Mouse (Mus musculus) gastrocnemius, postnatal 4 days (tissue): ENCODE results near the gene Nptxr. TPM values are rescaled to one million over a fixed set of nuclear protein-coding genes. Genes with fewer than 3 reads are reported as not detected.

Source experiments
- DNase-seq, 2 experiments: peaks; one replicate each; pipeline ENCODE4 v3.0.0; 2021 to 2022; ENCODE audit warnings: low spot score in 2 of 2, mixed read lengths in 2 of 2
- total RNA-seq, 2 experiments: library from RNA; stranded (reverse); gene quantifications; 2 replicates each; pipeline ENCODE4 v1.2.3; 2021

Nptxr gene
- total RNA-seq, 2 experiments from 2014 or later, result 7.7 to 8.2 TPM

DNA sequence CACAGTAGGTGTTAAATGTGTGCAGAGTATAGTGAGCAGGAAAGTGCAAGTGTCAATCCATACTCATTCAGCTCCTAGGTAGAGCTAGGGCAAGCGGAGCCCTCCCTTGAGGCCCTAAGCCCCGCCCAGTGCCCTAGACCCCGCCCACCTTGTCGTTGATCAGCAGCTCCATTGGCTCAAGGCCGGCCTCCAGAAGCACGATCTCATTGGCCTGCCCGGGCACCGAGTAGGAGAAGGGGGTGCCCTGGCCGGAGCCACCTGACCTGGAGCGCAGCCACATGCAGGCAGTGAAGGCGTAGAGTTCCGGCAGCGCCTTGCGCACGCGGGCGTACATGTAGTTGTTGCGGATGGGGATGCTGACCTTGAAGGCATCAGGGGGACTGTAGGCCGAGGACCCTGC is 12.1 kb downstream of the Nptxr start:
- DNase-seq, result no peak

DNA sequence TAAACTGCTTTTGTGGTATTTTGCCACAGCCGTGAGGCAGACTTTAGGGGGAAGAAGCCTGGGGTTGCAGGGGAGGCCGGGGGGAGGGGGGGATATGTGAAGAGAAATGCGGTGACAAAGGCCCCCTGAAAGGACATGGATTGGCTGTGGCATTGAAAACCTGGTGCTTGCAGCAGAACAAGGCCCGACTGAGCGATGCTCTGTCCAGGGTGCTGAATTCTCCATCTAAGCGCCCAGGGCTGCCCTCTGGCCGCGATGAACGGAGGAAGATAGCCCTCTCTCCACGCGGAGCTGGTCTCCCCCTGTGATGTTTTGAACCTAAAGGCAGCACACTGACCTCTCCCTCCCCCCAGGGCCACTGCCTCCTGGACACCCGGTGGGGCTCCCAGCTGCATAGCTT is 13.1 kb downstream of the Nptxr start:
- DNase-seq, result peak in 1 of 2 experiments; percentile 69

DNA sequence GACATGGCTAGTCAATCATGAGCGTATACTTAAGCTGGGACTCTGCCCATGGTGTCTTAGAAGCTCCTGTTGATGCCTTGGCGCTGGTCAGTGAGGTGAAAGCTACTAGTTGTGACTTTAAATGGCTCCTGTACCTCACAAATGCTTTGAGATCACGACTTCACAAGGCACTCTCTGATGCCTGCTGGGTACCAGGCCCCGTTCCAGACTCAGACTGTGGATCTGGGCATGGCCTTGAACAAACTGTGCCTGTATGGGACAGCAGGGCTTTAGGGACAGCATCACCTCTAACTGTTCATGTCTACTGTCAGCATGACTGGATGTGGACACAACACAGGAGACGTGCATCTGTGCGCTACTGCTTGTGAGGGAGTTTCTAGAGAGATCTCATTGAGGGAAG is 13.7 kb downstream of the Nptxr start:
- no peak for DNase-seq

DNA sequence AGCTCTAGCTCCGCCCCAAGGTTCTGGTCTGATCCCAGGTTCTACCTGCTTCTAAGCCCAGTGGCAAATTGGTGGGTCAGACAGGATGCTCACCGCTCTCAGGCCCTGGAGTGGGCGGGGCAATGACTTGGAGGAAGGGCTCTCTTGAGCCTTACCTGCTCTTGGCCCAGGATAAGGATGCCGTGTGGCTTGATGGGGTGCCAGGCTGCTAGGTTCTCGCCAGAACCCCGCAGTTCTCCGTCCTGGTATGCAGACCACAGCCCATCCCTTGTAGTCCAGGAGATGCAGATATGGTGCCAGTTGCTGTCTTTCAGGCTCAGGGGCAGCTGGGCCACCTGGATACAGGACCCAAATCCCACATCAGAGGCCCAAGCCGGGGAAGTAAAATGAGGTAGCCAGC is 14.5 kb downstream of the Nptxr start:
- DNase-seq, result no peak

DNA sequence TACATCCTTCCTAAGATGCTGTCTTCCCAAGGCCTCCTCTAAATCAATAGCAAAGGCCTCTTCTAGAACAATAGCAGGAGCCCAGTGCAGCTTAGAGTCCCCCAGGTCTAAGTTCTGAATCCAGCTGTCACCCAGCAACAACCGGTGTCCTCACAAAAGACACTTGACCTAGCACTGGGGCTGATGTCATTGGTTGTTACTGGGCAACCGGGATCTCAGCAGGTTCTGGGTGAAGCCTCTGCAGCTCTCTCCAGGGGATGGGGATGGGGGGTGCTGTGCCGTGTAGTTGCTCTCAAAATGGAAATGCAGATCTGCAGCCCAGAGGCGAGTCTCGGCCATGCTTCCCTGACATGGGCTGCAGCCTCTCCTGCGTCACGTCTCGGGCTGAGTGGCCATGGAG is 16.8 kb downstream of the Nptxr start:
- DNase-seq, result no peak

DNA sequence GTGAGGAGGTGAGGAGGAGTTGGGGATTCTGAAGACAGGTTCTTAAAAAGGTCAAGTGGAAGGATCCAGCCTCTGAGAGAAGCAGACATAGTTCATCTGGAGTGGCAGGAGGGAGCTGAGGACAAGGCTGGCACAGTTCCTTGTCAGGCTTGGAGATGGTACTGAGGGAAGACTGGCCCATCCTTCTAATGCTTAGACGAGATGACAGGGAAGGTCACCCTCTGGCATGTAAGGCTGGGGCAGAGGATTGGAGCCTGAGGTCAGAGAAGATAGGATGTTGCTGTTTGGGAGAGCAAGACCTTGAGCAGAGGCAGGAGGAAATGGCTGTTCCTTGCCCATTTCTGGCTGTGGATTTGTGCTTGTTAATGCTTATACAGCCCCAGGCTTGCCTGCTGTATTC is 19.5 kb downstream of the Nptxr start:
- no peak for DNase-seq

DNA sequence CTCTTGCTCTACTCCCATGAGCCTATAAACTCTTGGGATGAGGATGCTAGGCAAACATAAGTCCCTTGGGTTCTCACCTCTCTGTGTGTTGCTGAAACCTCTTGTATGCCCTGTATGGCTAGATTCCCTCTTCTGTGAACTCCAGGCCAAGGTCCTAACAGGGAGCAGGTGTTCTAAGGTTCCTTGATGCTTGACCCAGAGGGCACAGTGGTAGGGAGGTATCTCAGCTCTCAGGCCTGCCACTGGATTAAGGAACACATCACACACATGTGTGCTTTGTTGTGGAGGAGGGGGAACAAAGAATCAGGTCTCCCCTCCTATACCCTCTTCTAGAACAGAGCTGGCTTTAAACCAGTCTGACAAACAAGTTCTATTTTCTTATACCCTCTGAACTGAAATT is 26.8 kb downstream of the Nptxr start, which contains the start of gene Dnal4:
Dnal4 (minus strand) TSS at position 101 of the 400 bp plus-strand sequence.
- no peak for DNase-seq

DNA sequence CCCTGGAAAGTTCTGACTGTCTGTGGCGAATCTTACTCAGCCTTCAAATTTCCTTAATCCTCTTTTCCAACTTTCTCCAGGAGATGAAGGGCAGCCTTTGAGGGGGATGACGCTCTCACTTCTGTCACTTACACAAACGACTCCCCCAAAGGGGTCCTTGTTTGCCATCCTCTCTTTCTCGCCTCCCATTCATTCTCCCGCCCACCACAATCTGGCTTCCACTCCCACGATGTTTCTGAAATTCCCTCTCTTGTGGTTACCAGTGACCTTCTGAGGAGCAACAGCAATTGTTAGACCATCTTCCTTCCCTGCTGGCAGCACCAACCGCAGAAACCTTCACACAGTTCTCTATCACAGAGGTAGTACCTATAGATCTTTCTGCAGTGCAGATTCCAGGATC is 28.9 kb downstream of the Nptxr start:
- no peak for DNase-seq

DNA sequence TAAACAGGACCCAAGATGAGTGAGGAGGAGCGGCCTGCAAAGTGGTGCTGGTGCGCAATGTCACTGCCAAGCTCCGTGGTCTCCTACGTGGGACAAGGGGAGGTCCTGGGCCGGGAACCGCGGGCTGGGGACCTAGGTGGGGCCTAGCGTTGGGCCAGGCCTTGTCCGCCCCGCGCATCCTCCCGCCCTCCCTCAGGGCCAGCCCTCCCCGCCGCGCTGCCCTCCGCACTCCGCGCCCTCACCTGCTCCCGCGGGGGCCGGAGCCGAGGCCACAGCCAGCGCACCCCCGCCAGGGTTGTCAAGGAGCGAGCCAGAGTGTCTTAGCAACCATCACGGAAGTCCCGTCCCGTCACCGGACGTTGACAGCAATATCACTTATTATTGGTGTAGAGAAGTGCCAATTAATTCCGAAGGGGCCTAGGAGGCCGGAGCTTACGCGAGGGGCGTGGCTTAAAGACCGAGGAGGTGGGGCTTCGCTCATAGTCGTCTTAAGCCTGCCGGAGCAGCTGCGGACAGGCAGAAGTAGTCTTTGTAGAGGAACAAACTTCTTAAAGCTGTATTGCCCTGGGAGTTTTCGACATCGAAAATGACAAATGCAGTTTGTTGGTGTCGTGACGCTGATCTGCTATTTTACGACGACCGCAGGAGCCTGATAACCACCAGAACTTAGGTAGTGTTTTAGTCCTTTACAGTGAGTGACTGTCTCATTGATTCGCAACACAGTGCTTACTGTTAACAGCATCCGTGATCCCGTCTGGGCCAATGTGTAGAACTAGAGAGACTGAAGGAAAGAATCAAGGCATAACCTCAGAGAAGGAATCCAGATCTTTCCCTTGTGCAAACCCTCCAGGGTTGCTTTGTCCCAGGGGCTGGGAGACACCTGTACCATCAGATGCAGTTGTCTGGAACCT is 30.2 kb downstream of the Nptxr start:
- DNase-seq, result peak; percentile 79 to 96

DNA sequence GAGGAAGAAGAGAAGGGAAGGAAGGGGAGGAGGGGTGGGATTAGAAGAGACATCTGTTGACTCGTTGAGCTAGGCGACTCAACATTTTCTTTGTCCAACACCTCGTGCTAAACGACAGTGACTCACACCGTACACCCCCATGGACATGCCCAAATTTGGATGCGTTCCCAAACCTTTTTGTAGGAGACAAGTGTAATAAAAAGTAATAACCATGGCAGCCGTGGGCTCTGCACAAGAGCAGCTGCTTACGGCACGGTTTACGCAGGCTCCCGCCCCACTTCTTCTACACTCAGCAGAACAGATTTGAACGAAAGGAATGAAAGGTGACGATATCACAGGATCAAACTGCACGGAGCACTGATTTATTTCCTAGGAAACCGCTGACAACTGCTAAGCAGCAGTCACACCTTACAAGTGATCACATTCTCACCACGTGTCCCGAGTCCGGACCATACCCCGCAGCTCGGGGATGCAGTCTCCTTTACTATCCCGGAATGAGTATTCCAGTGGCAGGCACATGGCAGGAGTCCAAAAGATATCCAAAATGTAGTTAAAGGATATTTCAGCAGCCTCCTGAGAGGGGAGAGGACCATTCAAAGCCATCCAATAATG is 33.8 kb downstream of the Nptxr start:
- DNase-seq, result no peak

DNA sequence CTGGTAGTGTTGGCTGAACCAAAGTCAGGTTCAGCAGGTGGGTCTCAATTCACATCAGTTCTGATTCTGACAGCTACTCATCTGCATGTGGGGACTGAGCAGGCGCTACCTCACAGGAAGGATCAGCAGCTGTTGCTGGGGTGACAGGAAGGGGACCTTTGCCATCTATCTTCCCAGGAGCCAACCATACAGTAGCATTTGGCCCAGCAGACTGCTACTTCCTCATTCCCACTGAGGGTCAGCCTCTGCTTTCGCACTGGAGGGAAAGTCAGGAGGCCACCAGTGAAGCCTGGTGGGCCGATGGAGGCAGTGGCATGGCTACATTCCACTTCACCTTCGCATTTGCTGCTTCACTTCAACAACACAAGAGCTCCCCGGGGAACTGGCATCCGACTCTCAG is 36.3 kb downstream of the Nptxr start:
- no peak for DNase-seq

DNA sequence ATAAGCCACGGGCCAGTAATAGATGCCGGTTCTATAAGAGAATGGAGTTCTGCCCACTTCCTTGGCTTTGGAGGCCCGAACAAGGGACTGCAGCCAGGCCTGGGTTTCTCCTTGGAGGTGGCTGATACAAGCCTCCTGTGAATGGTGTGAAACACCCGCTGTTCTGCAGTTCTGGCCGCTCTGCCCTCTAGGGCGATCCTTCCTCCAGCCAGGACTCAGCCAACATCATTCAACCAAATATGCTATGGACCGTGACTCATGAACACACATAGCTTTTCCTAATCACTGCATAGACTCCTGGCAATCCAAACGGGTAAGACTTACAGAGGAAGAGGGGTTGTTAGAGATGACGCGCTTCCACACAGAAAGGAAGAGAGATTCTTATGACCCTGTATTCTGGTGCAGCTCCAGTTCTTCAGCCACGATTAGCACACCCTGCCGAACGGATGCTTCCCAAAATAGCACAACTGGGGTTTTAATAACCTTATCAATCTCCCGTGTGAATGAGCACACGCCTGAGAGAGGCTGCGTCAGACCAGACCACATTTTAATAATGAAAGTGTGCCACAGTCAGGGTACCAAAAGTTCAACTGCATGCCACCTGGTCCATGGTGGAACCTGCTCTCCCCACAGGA is 37.1 kb downstream of the Nptxr start:
- no peak for DNase-seq

DNA sequence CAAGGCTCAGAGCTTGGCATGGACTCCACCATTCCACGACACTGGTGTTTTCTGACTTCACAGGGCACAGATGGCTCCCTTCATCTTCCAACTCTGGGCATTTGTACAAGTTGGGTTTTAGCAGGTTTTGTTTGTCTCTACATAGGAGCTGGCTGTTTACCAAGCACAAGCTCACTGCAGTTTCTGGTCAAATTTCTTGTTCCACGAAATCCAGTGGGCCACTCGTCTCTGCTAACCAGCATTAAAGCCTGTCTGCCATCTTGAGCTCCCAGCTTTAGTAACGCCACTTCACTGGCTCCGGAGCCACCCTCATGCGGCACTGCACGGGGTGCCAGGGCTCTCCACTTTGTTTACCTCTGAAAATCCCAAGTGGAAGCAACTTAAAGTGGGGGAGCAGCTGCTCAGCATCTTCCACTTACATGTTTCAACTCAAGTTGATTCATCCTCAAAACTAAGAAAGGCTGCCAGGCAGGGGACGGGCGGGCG is 37.9 kb downstream of the Nptxr start:
- no peak for DNase-seq

DNA sequence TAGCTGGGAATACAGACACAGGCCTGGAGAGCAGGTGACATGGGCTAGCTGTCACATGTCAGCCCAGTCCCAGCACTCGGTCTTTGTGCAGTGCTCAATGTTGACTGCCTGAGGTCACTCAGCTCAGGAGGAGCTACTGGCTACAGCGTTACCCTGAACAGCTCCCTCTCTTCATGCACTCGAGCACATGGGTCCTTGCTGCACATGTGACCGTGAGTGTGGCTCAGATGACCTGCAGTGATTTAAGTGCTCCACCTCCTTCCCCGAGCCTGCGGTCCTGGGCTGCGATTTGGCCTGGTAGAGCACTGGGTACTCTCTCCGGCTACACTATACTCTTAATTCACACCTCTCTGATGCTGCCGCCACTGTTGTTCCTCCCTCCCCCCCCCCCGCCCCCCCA is 38.4 kb downstream of the Nptxr start:
- no peak for DNase-seq

DNA sequence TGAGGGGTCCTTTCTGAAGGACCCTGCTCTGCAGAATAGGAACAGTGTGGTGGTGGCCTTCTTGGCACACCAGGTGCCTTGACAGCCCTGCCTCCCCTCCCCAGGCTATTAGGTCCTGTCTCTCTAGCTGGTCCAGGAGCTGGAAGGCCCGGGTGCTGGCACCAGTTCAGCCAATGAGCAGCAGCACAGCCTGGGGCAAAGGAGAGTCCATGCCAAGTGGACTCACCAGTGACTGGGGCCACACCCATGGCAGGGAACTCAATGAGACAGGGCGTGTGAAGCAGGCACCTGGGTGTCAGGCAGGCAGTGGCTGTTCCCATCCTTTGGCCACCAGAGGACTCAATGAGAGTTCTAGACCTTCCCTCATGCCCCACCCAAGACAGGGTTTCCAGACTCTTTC is 39.2 kb downstream of the Nptxr start:
- DNase-seq, result no peak

DNA sequence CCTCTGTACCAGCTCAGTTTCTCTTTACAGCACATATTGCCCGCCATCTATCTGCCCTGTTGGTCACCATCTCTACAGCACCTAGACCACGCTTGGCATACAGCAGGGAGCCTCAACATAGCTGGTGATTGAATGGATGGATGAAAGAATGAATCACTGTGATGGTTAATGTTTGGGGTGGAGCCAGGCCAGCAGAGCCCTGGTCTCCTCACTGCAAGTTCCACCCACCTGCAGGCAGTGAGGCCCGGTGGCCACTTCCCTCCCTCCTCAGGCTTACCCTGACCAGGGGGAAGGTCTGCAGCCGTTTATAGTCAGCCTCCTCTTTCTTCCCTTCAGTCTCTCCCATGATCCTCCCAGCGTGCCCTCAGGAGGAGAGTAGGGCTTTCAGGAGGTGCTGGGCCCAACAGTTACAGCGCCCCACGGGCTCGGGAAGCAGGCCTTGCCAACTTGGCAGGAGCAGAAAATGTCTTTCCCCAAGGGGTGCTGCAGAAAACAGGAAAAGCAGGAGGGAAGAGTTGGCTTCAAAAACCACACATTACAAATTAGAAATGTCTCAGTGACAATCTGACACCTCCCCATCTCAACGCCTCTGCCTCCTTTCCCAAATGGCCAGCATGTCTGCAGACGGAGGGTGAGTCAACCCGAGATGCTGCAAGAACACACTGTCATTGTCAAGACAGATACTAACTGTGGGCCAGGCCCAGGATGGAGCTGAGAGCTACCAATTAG is 39.9 kb downstream of the Nptxr start:
- DNase-seq, result no peak

DNA sequence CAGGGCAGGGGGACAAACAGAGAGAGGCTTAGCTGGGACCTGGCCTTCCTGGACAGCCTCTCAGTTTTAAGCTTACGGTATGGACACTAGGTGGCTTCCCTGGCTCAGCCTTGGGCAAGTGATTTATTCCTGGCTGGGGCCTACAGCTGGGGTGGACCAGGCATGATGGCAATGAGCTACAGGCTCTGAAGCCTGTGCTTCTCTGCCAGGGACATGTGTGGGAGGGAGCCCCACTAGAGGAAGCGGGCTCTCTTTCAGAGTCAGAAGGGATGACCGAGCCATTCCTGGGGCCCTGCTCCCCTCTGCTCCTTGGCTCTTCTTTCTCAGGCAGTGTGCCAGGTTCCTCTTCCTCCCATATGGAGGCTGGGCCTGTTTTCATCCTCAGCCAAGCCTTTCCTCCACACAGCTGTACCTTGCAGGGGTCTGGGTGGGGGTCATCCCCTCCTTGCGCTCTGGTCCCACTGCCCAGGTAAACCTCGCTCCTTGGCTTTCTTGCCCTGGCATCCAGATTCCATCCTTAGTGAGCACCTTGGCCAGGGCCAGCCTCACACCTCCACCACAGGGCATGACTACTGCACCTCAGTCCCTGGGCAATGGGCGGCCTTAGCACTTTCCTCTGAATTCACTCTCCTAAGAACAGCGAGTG is 40.8 kb downstream of the Nptxr start:
- peak in 1 of 2 experiments; percentile 42 for DNase-seq

DNA sequence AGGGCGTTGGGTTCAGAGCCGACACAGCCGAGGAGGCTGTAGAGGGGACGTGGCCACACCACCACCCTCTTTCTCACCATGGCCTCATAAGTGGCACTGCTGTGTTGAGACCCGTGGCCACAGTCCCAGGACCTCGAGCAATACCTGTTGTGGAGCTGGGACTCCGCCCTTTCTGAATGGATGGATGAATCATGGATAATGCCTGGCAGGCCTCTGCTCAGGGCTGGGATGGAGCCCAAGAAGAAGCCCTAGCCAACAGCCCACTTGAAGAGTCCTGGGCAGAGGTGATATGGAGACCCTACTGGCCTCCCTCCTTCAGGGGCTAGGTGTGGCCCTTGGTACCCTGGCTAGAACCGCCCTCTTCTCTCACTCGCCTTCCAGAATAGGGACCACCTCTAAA is 41.6 kb downstream of the Nptxr start:
- no peak for DNase-seq

DNA sequence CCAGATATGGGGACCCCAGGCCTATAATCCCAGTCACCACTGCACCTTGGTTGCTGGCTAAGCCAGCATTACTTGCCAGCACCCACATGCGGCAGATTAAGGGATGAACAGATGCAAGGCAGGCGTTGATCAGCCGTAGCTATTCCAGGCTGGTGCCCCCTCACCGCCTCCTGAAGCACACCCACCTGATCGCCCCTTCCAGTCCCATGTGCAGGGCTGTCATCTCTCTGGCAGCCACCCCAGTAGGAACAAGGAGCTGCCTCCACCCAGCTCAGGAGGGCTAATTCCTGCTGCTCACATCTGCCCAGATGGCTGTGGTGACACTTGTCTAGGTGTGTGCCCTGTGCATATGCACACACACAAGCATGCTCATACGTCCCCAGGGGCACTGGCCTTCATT is 43.6 kb downstream of the Nptxr start:
- no peak for DNase-seq

DNA sequence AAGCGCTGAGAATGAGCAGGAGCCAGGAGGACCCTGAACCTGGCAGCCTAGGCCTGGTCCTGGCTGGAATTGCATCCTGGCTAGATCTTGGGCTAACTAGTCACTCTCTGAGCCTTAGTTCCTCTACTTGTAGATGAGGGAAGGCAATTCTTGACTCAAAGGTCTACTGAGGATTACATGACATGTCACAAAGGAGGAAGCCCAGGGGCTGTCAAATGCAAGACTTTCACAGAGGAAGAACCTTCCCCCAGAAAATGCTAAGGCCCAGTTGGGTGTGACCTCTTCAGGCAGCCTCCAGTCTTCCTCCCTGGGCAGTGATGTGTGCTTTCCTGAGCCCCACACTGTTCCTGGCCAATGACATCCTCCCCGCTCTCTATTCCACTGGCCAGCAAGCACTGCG is 47.4 kb downstream of the Nptxr start:
- DNase-seq, result no peak
